In the genomic region with DNA sequence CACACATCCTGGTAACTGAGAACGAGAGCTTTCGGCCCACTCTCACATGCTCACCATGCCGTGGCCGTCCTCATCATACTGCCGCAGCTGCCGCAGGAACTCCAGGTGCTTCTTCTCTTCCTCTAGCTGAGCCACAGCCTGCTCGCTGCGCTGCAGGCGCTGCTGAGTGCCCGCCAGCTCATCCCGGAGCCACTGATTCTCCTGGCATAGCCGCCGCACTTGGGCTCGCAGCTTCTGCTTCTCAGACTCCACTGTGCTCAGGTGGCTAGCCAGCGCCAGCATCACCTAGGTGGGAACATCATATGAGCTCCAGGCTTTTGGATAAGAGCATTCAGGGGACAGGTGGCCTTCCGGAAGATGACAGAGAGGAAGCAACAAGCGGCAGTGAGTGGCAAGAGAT, we compare ENCODE assay signal across 21 mouse cellular contexts. TPM values are rescaled to one million over a fixed set of nuclear protein-coding genes. Genes with fewer than 3 reads are reported as not detected.
DNase-seq lines count a peak whose midpoint lies in the region; ATAC-seq and TF ChIP-seq lines count a peak whose summit lies in the region.
"Had no signal": no experiment of that assay in that cellular context is flagged by ENCODE, and none has a peak within 500 bp of the region (broad histone marks: within the 10 kb centered on the region; RNA-seq: fewer than 3 reads in every experiment).

No protein-coding gene starts in this region.

- no peaks in the 10 kb centered on the region for H3K9me3 ChIP-seq in ES-E14 (ENCODE audit: control insufficient read depth, insufficient read depth, low read depth, low read length)
- H3K9me3 ChIP-seq in embryonic facial prominence, embryonic 10.5 days: no peaks in the 10 kb centered on the region
- H3K9me3 ChIP-seq in intestine, embryonic 16.5 days (ENCODE audit: control insufficient read depth, low read length): no peaks in the 10 kb centered on the region
- H3K9me3 ChIP-seq: embryonic facial prominence, embryonic 13.5 days; embryonic facial prominence, embryonic 15.5 days; forebrain, embryonic 10.5 days; forebrain, embryonic 12.5 days had no signal

- H3K27me3 ChIP-seq in cerebellum, adult 2 months (ENCODE audit: control insufficient read depth, insufficient read depth, low read length): no peaks in the 10 kb centered on the region
- H3K27me3 ChIP-seq in heart, adult 2 months (ENCODE audit: control insufficient read depth, insufficient read depth, low read length): no peaks in the 10 kb centered on the region
- no peaks in the 10 kb centered on the region for H3K27me3 ChIP-seq in embryonic facial prominence, embryonic 10.5 days (replicated peaks; ENCODE audit: low read depth, poor library complexity, severe bottlenecking)
- H3K27me3 ChIP-seq in intestine, embryonic 16.5 days (replicated peaks; ENCODE audit: control insufficient read depth, insufficient read depth, low read length): no peaks in the 10 kb centered on the region
- H3K27me3 ChIP-seq: embryonic facial prominence, embryonic 13.5 days; embryonic facial prominence, embryonic 15.5 days; forebrain, embryonic 12.5 days had no signal

- TF ChIP-seq POLR2A in cerebellum, adult 2 months (IDR thresholded peaks at IDR 0.05; ENCODE audit: borderline replicate concordance, insufficient read depth, low read length): no peak
- TF ChIP-seq POLR2A in heart, adult 2 months (IDR thresholded peaks at IDR 0.05; ENCODE audit: insufficient read depth, low read depth, low read length): no peak

- H3K4me1 ChIP-seq in cerebellum, adult 2 months (ENCODE audit: control insufficient read depth, insufficient read depth, low read length): peaks cover 13% of the 10 kb centered on the region
- peaks cover 5% of the 10 kb centered on the region for H3K4me1 ChIP-seq in heart, adult 2 months (ENCODE audit: control insufficient read depth, insufficient read depth, low read length)
- H3K4me1 ChIP-seq in ES-E14 (ENCODE audit: control insufficient read depth in 2 of 2, insufficient read depth in 2 of 2, low read length in 2 of 2, poor library complexity in 1 of 2): peaks cover 4 to 14% of the 10 kb centered on the region in 2 experiments; a peak in 1 of 4 replicates
- peaks cover 25% of the 10 kb centered on the region for H3K4me1 ChIP-seq in embryonic facial prominence, embryonic 10.5 days
- peaks cover 8% of the 10 kb centered on the region; the same call in 1 of the 2 replicates for H3K4me1 ChIP-seq in intestine, embryonic 16.5 days (ENCODE audit: control insufficient read depth, insufficient read depth, low read length)

- DNase-seq in cerebellum, adult 2 months: no peak
- DNase-seq in cerebellum, postnatal 10 days: no peak
- peak; percentile 85 for DNase-seq in heart, adult 11 months
- no peak for DNase-seq in heart, adult 2 months
- DNase-seq in ES-E14 (ENCODE audit: low read depth, low spot score): no peak
- DNase-seq in embryonic facial prominence, embryonic 10.5 days (ENCODE audit: low spot score): no peak
- DNase-seq in gastrocnemius, postnatal 25 days: no peak
- DNase-seq: adrenal gland, adult 2 months; adrenal gland, postnatal 10 days; adrenal gland, postnatal 25 days; cerebellum, adult 18-20 months; cerebellum, adult 9-11 months; cerebellum, postnatal 36 days had no signal

- in situ Hi-C loops in ES-E14 (cut with MboI; ENCODE audit: low sequenced_read_pairs in 2 of 2, unreplicated experiment in 2 of 2): no loop called here

- 0 out of 2 replicates have a peak overlapping the region, but pooled peaks have one; percentile 40 for H3K27ac ChIP-seq in cerebellum, adult 2 months (ENCODE audit: insufficient read depth, low read length)
- no peak overlapping the region for H3K27ac ChIP-seq in heart, adult 2 months
- no peak overlapping the region for H3K27ac ChIP-seq in ES-E14 (ENCODE audit: insufficient read depth, low read depth, low read length, poor library complexity, severe bottlenecking)
- H3K27ac ChIP-seq in embryonic facial prominence, embryonic 10.5 days (replicated peaks): no peak overlapping the region
- H3K27ac ChIP-seq in intestine, embryonic 16.5 days (ENCODE audit: low read length): no peak overlapping the region
- H3K27ac ChIP-seq: embryonic facial prominence, embryonic 13.5 days; embryonic facial prominence, embryonic 15.5 days; forebrain, embryonic 10.5 days; forebrain, embryonic 12.5 days had no signal

- H3K4me2 ChIP-seq in intestine, embryonic 16.5 days (ENCODE audit: low read depth, low read length): no peak overlapping the region
- H3K4me2 ChIP-seq: embryonic facial prominence, embryonic 13.5 days; embryonic facial prominence, embryonic 15.5 days; forebrain, embryonic 12.5 days had no signal

- no peaks in the 10 kb centered on the region for H3K79me2 ChIP-seq in heart, adult 2 months (replicated peaks; ENCODE audit: control insufficient read depth, insufficient read depth, low read length)

- TF ChIP-seq CTCF in cerebellum, adult 2 months (IDR thresholded peaks at IDR 0.05; ENCODE audit: borderline replicate concordance, insufficient read depth, low read depth, low read length): no peak
- TF ChIP-seq CTCF in heart, adult 2 months (IDR thresholded peaks at IDR 0.05): no peak

- intact Hi-C loops in heart, adult 2 months (cut with DNase I): loop anchor here (5.0 kb wide), 1 partner anchor 85 kb away; a partner anchor contains a TSS

- no peak for ATAC-seq in intestine, embryonic 16.5 days
- ATAC-seq: forebrain, embryonic 14.5 days; forebrain, embryonic 16.5 days had no signal

- 80% methylated on average over 17 of the region's 17 CpGs for WGBS in cerebellum, adult 2 months
- 93% methylated on average over 17 of the region's 17 CpGs for WGBS in heart, adult 2 months
- WGBS in embryonic facial prominence, embryonic 10.5 days: 88% methylated on average over 17 of the region's 17 CpGs
- 90% methylated on average over 17 of the region's 17 CpGs for WGBS in intestine, embryonic 16.5 days

- H3K9ac ChIP-seq in heart, adult 2 months (ENCODE audit: low read depth, low read length): no peak overlapping the region
- H3K9ac ChIP-seq in ES-E14 (ENCODE audit: insufficient read depth, low read depth, low read length, poor library complexity, severe bottlenecking): peak overlapping the region; percentile 24; the same call in 1 of the 2 replicates
- H3K9ac ChIP-seq in intestine, embryonic 16.5 days (ENCODE audit: low read depth, low read length): no peak overlapping the region
- H3K9ac ChIP-seq: embryonic facial prominence, embryonic 13.5 days; embryonic facial prominence, embryonic 15.5 days; forebrain, embryonic 12.5 days had no signal

- TF ChIP-seq EP300 in heart, adult 2 months (IDR thresholded peaks at IDR 0.05; ENCODE audit: insufficient read depth, low read depth, low read length): no peak

- no peaks in the 10 kb centered on the region for H3K36me3 ChIP-seq in heart, adult 2 months (ENCODE audit: control insufficient read depth, insufficient read depth, low read length)
- no peaks in the 10 kb centered on the region for H3K36me3 ChIP-seq in ES-E14 (ENCODE audit: control insufficient read depth, insufficient read depth, low read length, poor library complexity, severe bottlenecking)
- peaks cover 41% of the 10 kb centered on the region for H3K36me3 ChIP-seq in embryonic facial prominence, embryonic 10.5 days (replicated peaks)
- peaks cover 11% of the 10 kb centered on the region for H3K36me3 ChIP-seq in intestine, embryonic 16.5 days (ENCODE audit: control insufficient read depth, insufficient read depth, low read length)

- H3K4me3 ChIP-seq in cerebellum, adult 2 months (replicated peaks; ENCODE audit: insufficient read depth, low read depth, low read length): no peak overlapping the region
- H3K4me3 ChIP-seq in heart, adult 2 months: no peak overlapping the region
- peak overlapping the region in 1 of 2 experiments; percentile 16; a peak in 1 of 4 replicates for H3K4me3 ChIP-seq in ES-E14 (ENCODE audit: insufficient read depth in 1 of 2, low read depth in 1 of 2, low read length in 2 of 2, poor library complexity in 1 of 2, severe bottlenecking in 1 of 2)
- H3K4me3 ChIP-seq in embryonic facial prominence, embryonic 10.5 days: 0 out of 2 replicates have a peak overlapping the region, but pooled peaks have one; percentile 3
- no peak overlapping the region for H3K4me3 ChIP-seq in intestine, embryonic 16.5 days (ENCODE audit: low read length)
- H3K4me3 ChIP-seq: embryonic facial prominence, embryonic 13.5 days; embryonic facial prominence, embryonic 15.5 days; erythroblast, embryonic 14.5 days; forebrain, embryonic 10.5 days; forebrain, embryonic 12.5 days had no signal

RNA-seq across cellular contexts. Expression of a gene that starts 3.8 kb away (rescaled TPM):
- 28.1 and 29.8 TPM in 2 replicates for polyA plus RNA-seq in cerebellum, adult 2 months (2012; rRNA removed)
- 10 to 100 TPM; 23.5 to 25.7 TPM for total RNA-seq in heart, adult 2 months (2021)
- 20.9 and 22.3 TPM in 2 replicates for polyA plus RNA-seq in heart, adult 2 months (2012; rRNA removed)
- total RNA-seq in ES-E14 (2012; rRNA removed): 17.8 and 20.7 TPM in 2 replicates
- 29.0 and 32.0 TPM in 2 replicates for polyA plus RNA-seq in embryonic facial prominence, embryonic 10.5 days (2016; fragmentation: Nextera tagmentation; extraction: Ambion mirVana)
- total RNA-seq in gastrocnemius, postnatal 25 days (2021): 10 to 100 TPM; 12.7 to 15.0 TPM
- polyA plus RNA-seq in intestine, embryonic 16.5 days (2015; fragmentation: Nextera tagmentation; extraction: Ambion mirVana): 93.7 and 104 TPM in 2 replicates

RNA-seq across cellular contexts. Expression of a gene that starts 4.0 kb away (rescaled TPM):
- polyA plus RNA-seq in cerebellum, adult 2 months (2012; rRNA removed): 67.5 and 68.2 TPM in 2 replicates
- total RNA-seq in heart, adult 2 months (2021): 100 to 1,000 TPM; 112 to 132 TPM
- 71.5 and 87.8 TPM in 2 replicates for polyA plus RNA-seq in heart, adult 2 months (2012; rRNA removed)
- 205 and 261 TPM in 2 replicates for total RNA-seq in ES-E14 (2012; rRNA removed)
- 124 and 142 TPM in 2 replicates for polyA plus RNA-seq in embryonic facial prominence, embryonic 10.5 days (2016; fragmentation: Nextera tagmentation; extraction: Ambion mirVana)
- total RNA-seq in gastrocnemius, postnatal 25 days (2021): 100 to 1,000 TPM in 1 of 2 experiments, 10 to 100 TPM in 1; 99.2 to 110 TPM
- 164 and 170 TPM in 2 replicates for polyA plus RNA-seq in intestine, embryonic 16.5 days (2015; fragmentation: Nextera tagmentation; extraction: Ambion mirVana)

RNA-seq across cellular contexts. Expression of a gene that starts 8.1 kb away (rescaled TPM):
- polyA plus RNA-seq in cerebellum, adult 2 months (2012; rRNA removed): 43.3 and 44.5 TPM in 2 replicates
- total RNA-seq in heart, adult 2 months (2021): 10 to 100 TPM; 16.8 to 18.4 TPM
- polyA plus RNA-seq in heart, adult 2 months (2012; rRNA removed): 23.4 and 24.7 TPM in 2 replicates
- total RNA-seq in ES-E14 (2012; rRNA removed): 88.5 and 96.1 TPM in 2 replicates
- polyA plus RNA-seq in embryonic facial prominence, embryonic 10.5 days (2016; fragmentation: Nextera tagmentation; extraction: Ambion mirVana): 44.3 and 46.9 TPM in 2 replicates
- total RNA-seq in gastrocnemius, postnatal 25 days (2021): 10 to 100 TPM in 1 of 2 experiments, 1 to 10 TPM in 1; 8.8 to 14.4 TPM
- polyA plus RNA-seq in intestine, embryonic 16.5 days (2015; fragmentation: Nextera tagmentation; extraction: Ambion mirVana): 42.4 and 43.1 TPM in 2 replicates

RNA-seq across cellular contexts. Expression of a gene that starts 12.8 kb away (rescaled TPM):
- 5.5 and 5.9 TPM in 2 replicates for polyA plus RNA-seq in cerebellum, adult 2 months (2012; rRNA removed)
- total RNA-seq in heart, adult 2 months (2021): 1 to 10 TPM; 2.6 TPM
- 2.8 and 3.1 TPM in 2 replicates for polyA plus RNA-seq in heart, adult 2 months (2012; rRNA removed)
- 200 and 384 TPM in 2 replicates for total RNA-seq in ES-E14 (2012; rRNA removed)
- 92.5 and 95.1 TPM in 2 replicates for polyA plus RNA-seq in embryonic facial prominence, embryonic 10.5 days (2016; fragmentation: Nextera tagmentation; extraction: Ambion mirVana)
- 1 to 10 TPM; 1.1 to 1.3 TPM for total RNA-seq in gastrocnemius, postnatal 25 days (2021)
- 53.2 and 54.4 TPM in 2 replicates for polyA plus RNA-seq in intestine, embryonic 16.5 days (2015; fragmentation: Nextera tagmentation; extraction: Ambion mirVana)

RNA-seq across cellular contexts. Expression of a gene that starts 32.1 kb away (rescaled TPM):
- polyA plus RNA-seq in cerebellum, adult 2 months (2012; rRNA removed): 32.3 and 33.0 TPM in 2 replicates
- 10 to 100 TPM; 10.7 to 11.3 TPM for total RNA-seq in heart, adult 2 months (2021)
- polyA plus RNA-seq in heart, adult 2 months (2012; rRNA removed): 19.4 and 24.3 TPM in 2 replicates
- 44.5 and 57.0 TPM in 2 replicates for total RNA-seq in ES-E14 (2012; rRNA removed)
- 61.4 and 68.9 TPM in 2 replicates for polyA plus RNA-seq in embryonic facial prominence, embryonic 10.5 days (2016; fragmentation: Nextera tagmentation; extraction: Ambion mirVana)
- total RNA-seq in gastrocnemius, postnatal 25 days (2021): 10 to 100 TPM in 1 of 2 experiments, 1 to 10 TPM in 1; 7.5 to 12.1 TPM
- 64.8 and 67.4 TPM in 2 replicates for polyA plus RNA-seq in intestine, embryonic 16.5 days (2015; fragmentation: Nextera tagmentation; extraction: Ambion mirVana)
